Mouse (Mus musculus) olfactory bulb, adult 2 months (tissue): ENCODE data around the gene Gpr137c.

Experiments used
- CTCF ChIP-seq: fragments of 200-500 bp; IDR thresholded peaks from 2 replicates; pipeline ENCODE4 v1.5.1; 2012; ENCODE audit warnings: low read depth, mild to moderate bottlenecking, low read length, moderate library complexity; ENCODE audit not compliant: insufficient read depth
- POLR2A ChIP-seq: fragments of 200-500 bp; IDR thresholded peaks from 2 replicates; pipeline ENCODE4 v1.6.1; 2012; ENCODE audit warnings: mild to moderate bottlenecking, low read depth, low read length, moderate library complexity; ENCODE audit not compliant: insufficient read depth

DNA sequence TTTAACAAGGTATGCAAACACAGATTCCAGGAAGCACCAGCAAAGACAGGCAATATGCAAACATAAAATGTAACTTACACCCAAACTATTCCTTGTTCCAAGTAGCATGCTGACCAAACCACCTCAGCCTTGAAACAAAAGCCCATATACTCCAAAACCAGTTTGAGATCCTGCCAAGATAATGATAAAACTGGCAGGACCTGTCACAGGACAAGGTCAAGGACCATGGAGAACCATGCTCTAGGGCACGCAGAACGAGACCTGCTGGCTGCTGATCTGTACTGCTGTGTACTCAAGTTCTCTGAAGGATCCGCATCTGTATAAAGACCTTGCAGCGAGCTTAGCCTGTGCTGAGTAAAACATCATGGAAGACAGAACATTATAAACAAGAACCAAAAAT lies 1.8 kb upstream of the Gpr137c start:
- TF ChIP-seq CTCF (no peak), POLR2A (no peak)
